Mouse (Mus musculus) cerebellum, postnatal 14 days (tissue): ENCODE measurements around the gene Agrp.
"Not testable (repeated sequence)": the region's sequence is repeated elsewhere in the genome, so short reads cannot be mapped to it uniquely, and the experiment has no call there.

ENCODE experiments used
- DNase-seq, 2 experiments: peaks; one replicate each; pipeline ENCODE4 v3.0.0; 2021; ENCODE audit warnings: mixed read lengths in 2 of 2

Gene Agrp

DNA sequence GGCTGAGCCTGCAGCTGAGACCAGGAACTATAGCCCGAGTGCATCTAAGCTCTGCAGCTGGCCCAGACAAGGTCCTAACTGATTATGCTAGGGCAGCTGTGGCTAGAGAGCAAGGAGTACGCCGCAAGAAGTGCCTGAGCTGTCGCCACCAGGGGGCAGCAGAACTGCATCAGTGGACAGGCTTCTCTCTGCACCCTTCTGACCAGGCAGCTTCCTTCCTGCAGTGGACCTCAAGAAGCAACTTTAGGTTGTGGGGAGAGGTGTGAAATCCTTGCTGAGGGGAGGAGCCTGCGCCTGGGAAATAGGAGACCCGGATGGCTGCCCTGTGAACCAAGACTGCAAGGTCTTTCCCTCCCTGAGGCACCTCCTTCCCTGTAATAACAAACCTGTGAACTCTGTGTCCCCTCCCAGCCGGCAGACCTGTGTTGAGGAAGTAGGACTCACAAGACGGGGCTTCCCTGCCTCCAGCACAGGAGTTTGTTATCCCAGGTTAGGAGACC, 14.7 kb downstream of the Agrp start:
- DNase-seq: peak; percentile 95 to 98

DNA sequence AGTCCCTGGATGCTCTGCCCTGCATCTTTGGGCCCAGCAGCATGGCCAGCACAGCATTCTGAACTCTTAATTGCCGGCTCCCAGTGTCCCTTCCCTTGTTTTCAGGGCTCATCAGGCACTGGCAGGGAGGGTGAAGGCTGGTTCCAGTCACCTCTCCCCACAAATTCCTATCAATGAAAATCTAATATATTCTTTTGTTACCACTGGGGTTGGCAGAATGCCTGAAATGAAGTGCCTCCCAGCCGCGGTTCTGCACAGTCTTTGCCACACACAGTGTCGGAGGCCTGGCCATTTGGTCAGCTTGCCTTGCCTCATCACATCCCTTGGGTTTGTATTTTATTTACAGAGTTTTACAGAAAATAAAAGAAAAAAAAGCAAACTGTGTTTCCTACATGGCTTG, 15.4 kb downstream of the Agrp start:
- DNase-seq: peak in 1 of 2 experiments; percentile 30

DNA sequence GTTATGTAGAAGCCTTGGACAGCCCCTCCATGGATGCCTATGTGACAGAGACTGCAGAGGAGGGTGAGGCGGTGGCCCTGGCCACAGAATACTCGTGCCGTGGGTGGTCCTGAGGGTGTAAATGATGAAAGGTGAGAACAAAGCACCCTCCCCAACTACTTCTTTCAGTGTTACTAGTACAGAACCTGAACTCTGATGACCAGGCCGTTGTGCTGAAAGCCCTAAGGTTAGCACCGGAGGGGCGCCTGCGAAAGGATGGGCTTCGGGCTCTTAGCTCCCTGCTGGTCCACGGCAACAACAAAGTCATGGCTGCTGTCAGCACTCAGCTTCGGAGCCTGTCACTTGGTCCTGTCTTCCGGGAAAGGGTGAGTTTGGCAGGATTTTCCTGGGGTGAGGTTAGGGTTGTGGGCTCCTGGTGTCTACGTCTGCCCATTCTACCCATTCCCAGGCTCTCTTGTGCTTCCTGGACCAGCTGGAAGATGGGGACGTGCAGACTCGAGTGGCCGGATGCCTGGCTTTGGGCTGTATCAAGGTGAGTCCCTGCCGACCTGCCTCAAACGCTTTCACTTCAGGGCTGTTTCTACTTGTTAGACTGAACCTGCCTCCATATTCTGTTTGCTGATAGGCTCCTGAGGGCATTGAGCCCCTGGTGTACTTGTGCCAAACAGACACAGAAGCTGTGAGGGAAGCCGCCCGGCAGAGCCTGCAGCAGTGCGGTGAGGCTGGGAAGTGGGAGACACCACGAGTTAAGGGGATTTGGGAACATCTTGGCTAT, 16.1 kb downstream of the Agrp start:
- no peak for DNase-seq

DNA sequence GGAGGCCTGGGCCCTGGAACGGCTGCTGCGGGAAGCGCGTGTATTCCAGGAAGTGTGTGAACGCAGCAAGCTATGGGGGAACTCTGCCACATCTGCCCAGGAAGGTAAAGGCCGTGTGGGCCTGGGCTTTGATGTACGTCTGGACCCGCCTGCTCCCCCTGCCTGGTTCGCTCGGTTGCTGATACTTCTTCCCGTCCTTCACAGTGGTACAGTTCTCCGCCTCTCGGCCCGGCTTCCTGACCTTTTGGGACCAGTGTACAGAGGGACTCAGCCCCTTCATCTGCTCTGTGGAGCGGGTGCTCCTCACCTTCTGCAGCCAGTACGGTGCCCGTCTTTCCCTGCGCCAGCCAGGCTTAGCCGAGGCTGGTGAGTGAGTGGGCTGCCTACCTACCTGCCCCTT, 17.0 kb downstream of the Agrp start:
- DNase-seq: no peak

DNA sequence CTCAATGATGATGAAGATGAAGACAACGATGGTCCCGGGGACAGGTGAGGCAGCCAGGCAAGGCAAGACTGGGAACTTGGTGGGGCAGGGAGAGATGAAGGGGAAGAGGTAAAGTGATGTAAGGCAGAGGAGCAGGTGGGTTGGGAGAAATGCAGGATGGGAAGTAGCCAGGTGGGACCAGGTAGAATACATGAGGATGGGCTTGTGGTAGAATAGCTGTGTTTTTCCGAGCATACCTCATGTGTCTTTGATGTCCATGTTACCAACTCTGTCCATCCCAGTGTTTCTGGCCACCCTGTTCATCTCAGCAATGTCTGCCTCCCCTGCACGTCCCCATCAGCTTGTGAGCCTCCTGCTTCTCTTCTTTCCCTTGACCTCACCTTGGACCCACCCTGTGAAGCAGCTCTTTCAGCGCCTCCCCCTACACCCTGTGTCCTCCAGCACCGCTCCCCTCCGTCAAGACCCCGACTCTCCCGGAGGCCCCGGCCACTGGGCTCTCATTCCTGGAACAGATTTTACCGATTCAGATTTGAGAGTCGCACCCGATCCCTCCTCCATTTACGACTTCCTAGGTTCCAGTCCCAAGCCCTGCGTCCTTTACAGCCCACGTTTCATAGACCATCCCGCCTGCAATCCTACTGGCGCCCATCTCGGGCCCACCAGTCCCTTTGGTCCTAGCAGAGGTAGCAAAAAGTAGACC, 18.2 kb downstream of the Agrp start:
- DNase-seq: no peak

DNA sequence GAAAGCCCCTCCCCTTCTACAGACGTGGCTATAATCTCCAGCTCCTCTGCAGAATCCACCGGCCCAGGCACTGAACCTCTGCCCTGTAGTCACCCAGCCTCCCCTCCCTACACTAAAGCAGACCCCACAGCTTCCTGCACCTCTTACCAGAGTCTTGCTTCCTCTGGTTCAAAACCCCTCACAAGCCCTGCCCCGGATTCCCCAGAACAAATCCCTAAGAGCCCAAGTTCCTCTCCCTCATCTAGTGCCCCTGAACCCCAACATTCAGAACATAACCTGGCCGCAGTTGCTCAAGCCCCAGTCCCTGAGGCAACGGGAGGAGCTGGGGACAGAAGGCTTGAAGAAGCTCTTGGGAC, 18.9 kb downstream of the Agrp start:
- no peak for DNase-seq

DNA sequence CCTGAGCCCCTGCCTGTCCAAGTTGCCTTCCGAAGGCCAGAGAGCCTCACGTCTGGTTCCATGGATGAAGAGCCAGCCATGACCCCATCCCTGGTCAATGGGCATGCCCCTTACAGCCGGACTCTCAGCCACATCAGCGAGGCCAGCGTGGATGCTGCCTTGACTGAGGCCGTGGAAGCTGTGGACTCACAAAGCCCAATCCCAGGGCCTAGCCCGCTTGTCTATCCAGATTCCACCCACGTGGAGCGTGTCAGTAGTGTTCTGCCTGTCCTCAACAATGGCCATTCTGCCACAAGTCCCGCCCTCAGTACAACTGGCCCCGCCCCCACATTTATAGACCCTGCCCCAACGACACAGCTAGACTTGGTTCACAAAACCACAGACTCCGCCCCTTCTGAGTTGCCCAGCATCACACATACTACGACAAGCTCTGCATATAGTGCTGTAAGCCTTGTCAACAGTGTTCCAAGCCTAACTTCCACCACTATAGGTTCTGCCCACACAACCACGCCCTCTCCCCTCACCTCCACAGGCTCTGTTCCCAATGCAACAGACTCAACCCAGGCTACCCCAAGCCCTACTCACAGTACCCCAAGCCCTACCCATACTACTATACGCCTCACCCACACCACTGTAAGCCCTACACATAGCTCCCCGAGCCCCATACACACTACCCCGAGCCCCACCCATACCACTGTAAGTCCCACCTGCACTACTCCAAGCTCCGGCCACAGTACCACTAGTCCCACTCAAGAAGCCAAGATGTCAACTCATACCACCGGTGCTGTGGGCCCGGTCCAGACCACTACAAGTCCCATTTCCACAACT, 19.5 kb downstream of the Agrp start:
- no peak for DNase-seq

DNA sequence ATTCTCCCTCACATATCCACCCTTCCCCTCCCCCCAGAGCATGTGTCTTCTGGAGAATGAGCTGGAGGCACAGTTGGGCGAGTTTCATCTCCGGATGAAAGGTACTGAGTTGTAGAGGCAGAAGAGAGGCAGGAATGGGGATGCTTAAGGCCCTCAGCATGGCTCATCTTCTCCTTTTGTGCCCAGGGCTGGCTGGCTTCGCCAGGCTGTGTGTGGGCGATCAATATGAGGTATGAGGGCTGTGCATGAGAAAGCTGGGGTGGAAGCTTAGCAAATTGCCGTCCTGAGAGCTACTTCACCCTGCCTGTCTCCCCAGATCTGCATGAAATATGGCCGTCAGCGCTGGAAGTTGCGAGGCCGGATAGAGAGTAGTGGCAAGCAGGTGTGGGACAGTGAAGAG, 21.3 kb downstream of the Agrp start:
- no peak for DNase-seq

DNA sequence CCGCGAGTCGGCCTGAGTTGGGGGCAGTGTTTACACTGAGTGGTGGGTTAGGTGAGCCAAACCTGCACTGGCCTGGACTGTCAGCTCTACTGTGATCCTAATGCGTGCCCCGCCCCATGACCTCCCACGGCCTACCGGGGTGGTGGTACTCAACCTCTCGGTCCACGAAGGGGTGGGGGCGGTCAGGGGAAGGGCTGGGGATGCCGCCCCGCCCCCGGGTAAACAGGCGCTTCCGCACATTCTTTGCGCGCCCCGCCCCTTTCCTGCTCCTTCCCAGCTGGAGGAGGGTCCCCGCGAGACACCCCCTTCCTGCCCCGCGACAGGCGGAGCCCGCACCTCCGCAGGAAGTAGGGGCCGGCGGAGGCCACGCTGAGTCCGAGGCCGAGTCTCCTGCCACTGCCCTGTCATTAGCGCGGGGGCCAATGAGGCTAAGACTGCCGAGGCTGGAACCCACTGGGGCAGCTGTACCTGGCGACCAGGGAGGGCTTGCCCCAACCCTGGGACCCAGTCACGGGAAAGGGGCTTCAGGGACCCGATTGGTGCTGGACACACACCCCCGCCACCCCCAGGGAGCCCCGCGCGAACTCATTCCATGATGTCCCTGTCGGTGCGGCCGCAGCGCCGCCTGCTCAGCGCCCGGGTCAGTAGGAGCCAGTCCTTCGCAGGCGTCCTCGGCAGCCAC, 23.2 kb downstream of the Agrp start:
- DNase-seq: peak in 1 of 2 experiments; percentile 41

DNA sequence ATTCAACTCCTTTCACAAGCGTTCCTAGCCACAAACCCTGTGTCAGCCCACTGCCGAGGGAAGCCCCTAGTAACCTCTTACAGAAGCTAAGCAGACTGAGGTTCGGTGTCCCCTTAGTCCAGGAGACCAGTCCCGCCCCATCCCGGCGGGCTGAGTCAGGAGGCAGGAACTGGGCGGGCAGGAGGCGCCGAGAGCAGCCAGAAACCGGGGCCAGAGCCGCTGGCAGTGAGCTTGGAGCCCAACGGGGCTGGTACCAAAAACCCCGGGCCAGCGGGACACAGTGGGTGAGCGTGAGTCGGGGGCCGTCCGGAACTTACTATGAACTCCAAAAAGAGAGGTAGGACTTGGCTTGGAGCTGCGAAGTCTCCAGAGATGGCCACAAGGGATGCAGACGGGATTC, 24.2 kb downstream of the Agrp start:
- peak; percentile 36 to 37 for DNase-seq

DNA sequence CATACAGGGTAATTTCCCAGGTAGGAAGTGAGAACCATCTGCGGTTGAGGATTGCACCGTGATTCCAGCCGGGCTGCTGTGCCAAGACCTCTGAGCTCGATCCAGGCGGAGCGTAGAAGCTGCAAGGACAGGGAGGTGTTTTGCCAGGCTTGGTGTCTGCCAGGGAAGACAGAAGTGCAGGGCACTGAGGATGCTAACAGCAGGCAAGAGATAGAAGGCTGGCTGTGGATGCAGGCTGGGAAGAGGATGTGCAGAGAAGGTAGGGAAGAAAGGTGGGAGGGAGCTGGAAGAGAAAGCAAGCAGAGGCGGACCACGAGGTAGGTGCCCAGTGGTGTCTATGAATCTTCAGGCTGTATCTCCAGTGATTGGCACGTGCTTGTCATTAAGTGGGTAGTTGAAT, 25.4 kb downstream of the Agrp start:
- DNase-seq: peak in 1 of 2 experiments; percentile 35

DNA sequence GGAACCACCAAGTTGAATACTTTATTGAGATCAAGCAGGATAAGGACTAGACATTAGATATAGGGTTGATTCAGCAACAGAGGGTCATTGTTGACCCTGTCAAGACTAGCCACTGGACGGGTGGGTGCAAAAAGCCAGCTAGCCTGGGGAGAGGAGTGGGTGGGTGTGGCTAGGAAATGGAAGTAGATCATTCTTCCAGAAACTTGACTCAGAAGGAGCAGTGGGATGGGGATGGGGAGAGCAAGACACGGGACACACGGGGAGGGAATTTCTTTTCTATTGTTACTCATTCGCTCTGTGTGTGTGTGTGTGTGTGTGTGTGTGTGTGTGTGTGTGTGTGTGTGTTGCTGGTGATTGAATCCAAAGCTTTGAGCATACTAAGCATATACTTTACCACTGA, 27.4 kb downstream of the Agrp start:
- DNase-seq: no peak

DNA sequence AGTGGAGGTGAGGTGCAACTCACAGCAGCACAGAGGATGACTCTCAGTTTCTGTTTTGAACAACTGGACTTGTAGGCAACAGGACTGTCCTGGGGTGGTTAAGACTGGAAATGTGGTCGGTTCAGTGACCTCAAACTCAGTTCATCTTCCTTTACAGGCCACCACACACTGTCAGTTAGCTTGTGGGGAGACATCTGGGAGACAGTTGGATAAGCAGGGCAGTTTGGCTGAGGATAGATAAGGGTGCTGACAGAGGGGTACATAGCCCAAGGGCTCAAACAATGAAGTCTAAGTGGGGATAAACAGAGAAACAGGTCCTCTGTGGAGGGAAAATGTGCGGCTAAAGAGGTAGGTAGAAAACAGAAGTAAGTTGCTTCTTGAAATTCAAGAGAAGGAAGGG, 27.8 kb downstream of the Agrp start:
- no peak for DNase-seq

DNA sequence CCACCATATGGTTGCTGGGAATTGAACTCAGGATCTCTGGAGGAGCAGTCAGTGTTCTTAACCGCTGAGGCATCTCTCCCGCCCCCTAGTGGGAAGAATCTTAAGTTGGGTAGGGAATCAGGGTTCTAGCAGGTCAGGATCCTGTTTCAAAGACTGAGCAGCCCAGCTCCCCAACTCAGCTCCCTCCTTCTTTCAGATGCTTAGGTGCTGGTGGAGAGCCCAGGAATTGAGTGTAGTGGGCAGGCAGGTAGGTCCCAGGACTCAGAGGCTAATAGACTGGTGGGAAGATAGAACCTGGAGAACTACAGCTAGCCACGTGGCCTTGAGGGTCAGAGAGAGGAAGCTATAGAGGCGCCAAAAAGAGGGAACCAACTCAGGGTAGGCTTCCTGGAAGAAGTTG, 29.5 kb downstream of the Agrp start:
- peak; percentile 60 to 73 for DNase-seq

DNA sequence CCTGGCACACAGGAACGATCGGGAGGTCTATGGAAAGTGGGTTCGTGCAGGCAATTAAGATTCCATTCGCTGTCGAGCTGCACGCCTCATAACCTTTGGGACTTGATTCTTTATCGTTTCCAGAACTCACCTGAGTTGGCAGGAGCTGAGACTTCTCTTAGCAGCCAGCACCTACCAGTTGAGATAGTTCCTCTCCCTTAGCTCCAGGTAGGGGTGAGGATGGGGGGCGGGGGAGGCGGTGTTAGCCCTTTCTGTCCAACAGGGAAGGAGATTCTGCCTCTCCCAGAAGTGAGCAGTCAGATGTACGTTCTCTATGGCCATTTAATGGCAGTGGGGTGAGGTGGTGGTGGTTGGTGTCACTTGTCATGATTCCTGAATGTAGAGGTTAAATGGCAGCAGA, 30.1 kb downstream of the Agrp start:
- peak in 1 of 2 experiments; percentile 43 for DNase-seq

DNA sequence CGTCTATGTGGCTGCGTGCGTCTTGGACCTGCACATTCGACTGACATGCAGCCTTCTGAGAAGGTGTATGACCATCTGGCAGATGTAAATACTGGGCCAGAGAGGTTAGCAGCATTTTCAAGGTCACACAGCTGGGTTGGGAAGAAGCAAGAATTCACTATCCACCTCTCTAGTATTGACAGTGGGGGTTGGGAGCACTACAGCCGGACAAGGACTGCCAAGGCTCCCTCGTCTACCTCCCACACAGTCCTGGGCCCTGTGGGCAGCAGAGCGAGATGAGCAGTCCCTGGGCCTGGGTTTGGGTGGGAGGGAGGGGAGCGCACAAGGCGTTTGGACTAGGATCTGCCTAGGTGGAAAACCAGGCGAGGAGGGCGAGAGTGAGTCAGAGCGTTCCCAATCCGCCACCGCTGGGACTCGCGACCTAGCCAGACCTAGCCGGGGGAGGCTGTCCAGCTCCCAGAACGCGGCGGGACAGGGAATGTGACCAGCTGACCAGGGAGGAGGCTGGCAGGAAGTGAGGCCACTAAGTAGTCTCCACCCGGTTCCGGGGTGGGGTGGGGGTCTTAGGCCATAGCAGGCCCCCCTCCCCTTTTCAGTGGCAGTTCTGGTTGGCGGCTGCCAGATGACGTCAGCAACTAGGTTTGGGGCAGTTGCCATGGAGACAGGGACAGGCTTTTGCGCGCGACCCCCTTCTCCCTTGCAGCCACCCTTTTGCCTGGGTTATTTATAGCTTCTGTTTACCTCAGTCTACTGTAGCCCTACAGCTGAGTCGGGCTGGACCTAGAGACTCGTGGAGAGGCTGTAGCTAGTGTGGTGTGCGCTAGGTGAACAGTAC, 30.8 kb downstream of the Agrp start:
- peak; percentile 89 for DNase-seq

DNA sequence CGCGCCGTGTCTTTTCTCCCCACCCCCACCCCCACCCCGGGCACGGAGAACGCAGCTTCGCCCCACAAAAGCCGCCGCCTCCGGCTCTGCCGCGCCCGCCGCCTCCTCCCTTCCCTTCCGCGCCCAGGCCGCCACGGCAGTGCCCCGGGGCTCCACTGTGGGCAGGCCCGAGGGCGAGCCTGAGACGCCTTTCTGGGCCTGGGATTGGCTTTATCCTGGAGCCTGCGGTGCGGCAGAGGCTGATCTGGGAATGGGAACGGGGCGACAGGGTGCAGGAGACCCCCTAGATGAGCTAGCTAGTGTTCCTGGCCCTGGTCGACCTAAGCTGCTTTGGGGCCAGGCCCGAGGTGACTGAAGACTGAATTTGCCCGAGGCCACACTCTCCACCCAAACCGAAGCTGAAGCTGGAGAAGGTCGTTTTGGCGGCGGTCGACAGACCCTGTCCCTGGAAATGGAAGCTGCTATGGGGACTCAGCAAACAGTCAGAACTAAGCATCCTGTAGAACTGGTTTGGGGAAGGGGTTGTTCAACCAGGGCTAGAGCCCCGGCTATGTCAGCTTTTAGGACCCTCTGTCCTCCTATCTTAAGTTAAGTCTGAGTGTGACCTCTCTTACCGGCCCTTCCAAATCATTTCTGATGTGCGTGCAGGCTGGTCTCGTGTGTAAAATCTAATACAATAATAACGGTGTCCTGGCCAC, 31.6 kb downstream of the Agrp start:
- peak; percentile 65 to 66 for DNase-seq

DNA sequence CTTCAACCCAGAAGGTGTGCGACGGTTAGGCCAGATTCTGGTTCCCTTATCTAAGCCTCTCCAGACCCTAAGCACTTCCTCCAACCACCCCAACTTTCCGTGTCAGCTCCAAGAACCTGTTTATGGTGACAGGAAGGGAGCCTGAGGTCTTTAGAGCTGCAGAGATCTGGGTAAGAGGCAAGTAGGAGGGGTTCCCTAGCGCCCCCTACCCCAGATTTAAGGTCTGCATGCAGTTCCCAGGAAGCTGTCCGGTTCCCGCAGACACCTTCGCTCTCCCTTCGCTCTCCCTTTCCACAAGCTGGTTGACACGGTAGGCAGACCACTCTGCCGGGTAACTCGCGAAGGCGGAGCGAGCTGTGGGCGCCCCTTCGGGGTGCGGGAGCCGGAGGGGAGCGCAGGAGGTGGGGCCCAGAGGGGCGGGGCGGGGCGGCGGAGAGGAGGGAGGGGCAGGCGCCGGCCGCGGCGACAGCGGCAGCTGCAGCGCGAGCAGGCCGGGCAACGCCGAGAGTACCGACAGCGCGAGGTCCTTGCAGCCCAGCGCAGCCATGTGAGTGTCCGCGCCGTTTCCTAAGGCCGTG, 32.3 kb downstream of the Agrp start, which contains the start of gene Ripor1:
TSS of gene Ripor1 (plus strand) at position 452 of the 578 bp plus-strand sequence.
- DNase-seq: peak; percentile 85 to 87

DNA sequence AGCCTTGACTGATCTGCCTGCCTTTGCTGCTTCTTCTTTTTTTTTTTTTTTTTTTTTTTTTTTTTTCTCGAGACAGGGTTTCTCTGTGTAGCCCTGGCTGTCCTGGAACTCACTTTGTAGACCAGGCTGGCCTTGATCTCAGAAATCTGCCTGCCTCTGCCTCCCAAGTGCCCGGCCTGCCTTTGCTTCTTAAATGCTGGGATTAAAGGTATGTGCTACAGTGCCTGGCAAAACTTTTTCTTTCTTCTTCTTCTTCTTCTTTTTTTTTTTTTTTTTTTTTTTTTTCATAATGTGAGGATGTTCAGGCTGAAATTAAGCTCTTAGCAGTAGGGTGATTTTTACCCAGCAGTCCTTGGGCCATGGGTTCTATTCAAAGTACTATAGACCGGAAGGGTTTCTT, 34.7 kb downstream of the Agrp start:
- DNase-seq: not testable (repeated sequence)

DNA sequence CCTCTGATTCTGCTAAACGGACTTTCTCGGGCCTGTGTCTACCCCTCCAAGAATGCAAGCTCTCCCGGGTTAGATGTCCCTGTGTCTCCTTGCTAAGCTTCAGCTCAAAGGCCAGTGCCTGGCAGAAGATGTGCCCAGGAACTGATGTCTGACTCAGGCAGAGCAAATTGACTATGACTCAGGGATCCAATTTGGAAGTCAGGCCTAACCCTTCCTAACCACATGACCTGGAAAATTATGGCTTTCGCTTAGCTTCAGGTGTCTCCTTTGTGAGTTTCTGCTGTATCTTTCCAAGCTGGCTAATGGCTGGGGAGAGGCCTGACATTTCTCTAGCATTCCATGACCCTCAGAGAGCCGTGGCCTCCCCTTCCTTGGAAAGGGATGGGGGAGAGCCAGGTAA, 35.9 kb downstream of the Agrp start:
- DNase-seq: no peak

DNA sequence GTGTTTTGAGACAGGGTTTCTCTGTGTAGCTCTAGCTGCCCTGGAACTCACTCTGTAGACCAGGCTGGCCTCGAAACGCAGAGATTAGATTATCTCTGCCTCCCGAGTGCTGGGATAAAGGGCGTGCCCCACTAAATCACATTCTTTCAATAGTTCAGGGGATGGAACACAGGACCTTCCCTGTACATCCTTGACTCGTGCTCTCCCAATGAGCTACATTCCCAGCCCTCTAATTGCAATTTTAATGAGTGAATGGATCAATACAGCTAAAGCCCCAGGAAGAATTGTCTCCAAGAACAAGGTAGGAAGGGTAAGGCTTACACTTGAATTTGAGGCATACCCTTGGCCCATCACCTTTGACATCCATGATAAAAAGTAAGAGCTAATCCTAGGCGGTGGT, 38.4 kb downstream of the Agrp start:
- no peak for DNase-seq
